Comparison of ENCODE assay signal across 8 mouse cellular contexts in genomic region chr5:16047452-16048191, GRCm38 (mm10).
A peak's percentile ranks its signal among the peaks of the same experiment; 100 is the strongest.
DNase-seq lines count a peak whose midpoint lies in the region; ATAC-seq lines count a peak whose summit lies in the region.

No protein-coding gene starts in this region.

- WGBS in neural tube, embryonic 13.5 days, result 61% methylated on average over 10 of the region's 10 CpGs
- 29% methylated on average over 10 of the region's 10 CpGs for WGBS in stomach, embryonic 15.5 days
- WGBS in midbrain, embryonic 13.5 days, result 74% methylated on average over 10 of the region's 10 CpGs

- no peak overlapping the region for H3K4me3 ChIP-seq in neural tube, embryonic 13.5 days
- no peak overlapping the region; the same call in 1 of the 2 replicates for H3K4me3 ChIP-seq in stomach, embryonic 15.5 days (replicated peaks)
- no peak overlapping the region for H3K4me3 ChIP-seq in midbrain, embryonic 13.5 days (replicated peaks)

- H3K9ac ChIP-seq in neural tube, embryonic 13.5 days, result no peak overlapping the region
- no peak overlapping the region for H3K9ac ChIP-seq in stomach, embryonic 15.5 days
- H3K9ac ChIP-seq in midbrain, embryonic 13.5 days (replicated peaks), result no peak overlapping the region

- H3K27me3 ChIP-seq in neural tube, embryonic 13.5 days, result no peaks in the 10 kb centered on the region
- H3K27me3 ChIP-seq in stomach, embryonic 15.5 days (replicated peaks), result no peaks in the 10 kb centered on the region
- no peaks in the 10 kb centered on the region for H3K27me3 ChIP-seq in midbrain, embryonic 13.5 days

- ATAC-seq in neural tube, embryonic 13.5 days (ENCODE audit: low read depth), result no peak
- ATAC-seq in stomach, embryonic 15.5 days (ENCODE audit: insufficient read depth, low FRiP score, low read depth), result peak; percentile 71; the same call in 1 of the 2 replicates
- no peak for ATAC-seq in midbrain, embryonic 13.5 days

- no peaks in the 10 kb centered on the region for H3K9me3 ChIP-seq in neural tube, embryonic 13.5 days
- no peaks in the 10 kb centered on the region for H3K9me3 ChIP-seq in stomach, embryonic 15.5 days
- no peaks in the 10 kb centered on the region for H3K9me3 ChIP-seq in midbrain, embryonic 13.5 days

- H3K27ac ChIP-seq in neural tube, embryonic 13.5 days (replicated peaks), result peak overlapping the region; percentile 52
- H3K27ac ChIP-seq in stomach, embryonic 15.5 days, result peak overlapping the region; percentile 69
- no peak overlapping the region for H3K27ac ChIP-seq in midbrain, embryonic 13.5 days

- no peak for DNase-seq in neural tube, embryonic 10.5 days (ENCODE audit: extremely low spot score, low spot score)
- DNase-seq in heart, adult 9 months (ENCODE audit: low spot score in 2 of 2), result peak; percentile 51 to 61
- peak; percentile 32 for DNase-seq in kidney, postnatal 10 days
- DNase-seq in embryo, embryonic 11 days, result no peak
- no peak for DNase-seq in layer of hippocampus, postnatal 14 days (ENCODE audit: low spot score in 2 of 2)

- no peak overlapping the region for H3K4me2 ChIP-seq in neural tube, embryonic 13.5 days
- H3K4me2 ChIP-seq in stomach, embryonic 15.5 days, result peak overlapping the region; percentile 22; the same call in 1 of the 2 replicates
- no peak overlapping the region for H3K4me2 ChIP-seq in midbrain, embryonic 13.5 days (replicated peaks)

- peaks cover 21% of the 10 kb centered on the region for H3K4me1 ChIP-seq in neural tube, embryonic 13.5 days (replicated peaks)
- H3K4me1 ChIP-seq in stomach, embryonic 15.5 days, result no peaks in the 10 kb centered on the region
- H3K4me1 ChIP-seq in midbrain, embryonic 13.5 days (replicated peaks), result peaks cover 7% of the 10 kb centered on the region

- no peaks in the 10 kb centered on the region for H3K36me3 ChIP-seq in neural tube, embryonic 13.5 days
- H3K36me3 ChIP-seq in stomach, embryonic 15.5 days, result no peaks in the 10 kb centered on the region
- H3K36me3 ChIP-seq in midbrain, embryonic 13.5 days, result no peaks in the 10 kb centered on the region

Comparison
In these comparisons a context has a peak if more than half of its experiments do, and no peak if none do; other contexts are left out.
1. DNase-seq: peak in heart, adult 9 months (2 of 2) and kidney, postnatal 10 days (single experiment); none in neural tube, embryonic 10.5 days (single experiment), embryo, embryonic 11 days (single experiment) and layer of hippocampus, postnatal 14 days (0 of 2).